Mouse (Mus musculus) heart, embryonic 12.5 days (tissue): ENCODE data around the gene Abca7. TPM values are rescaled to one million over a fixed set of nuclear protein-coding genes. Genes with fewer than 3 reads are reported as not detected.

Experiments
- ATAC-seq: fragments of 200-750 bp; cut with Nextera tagmentation; 2 replicates; pipeline ENCODE4 v1.8.0; 2017; ENCODE audit warnings: moderate TSS enrichment, moderate library complexity; ENCODE audit not compliant: insufficient number of reproducible peaks, low FRiP score
- H3K27ac ChIP-seq: fragments of 300-500 bp; sonication (generic); 2 replicates; pipeline ENCODE4 v1.5.1; 2016; ENCODE audit warnings: mild to moderate bottlenecking, moderate library complexity; ENCODE audit not compliant: poor library complexity, severe bottlenecking
- H3K27me3 ChIP-seq: fragments of 300-500 bp; sonication (generic); replicated peaks from 2 replicates; pipeline ENCODE4 v1.6.1; 2016; ENCODE audit warnings: mild to moderate bottlenecking, moderate library complexity
- H3K36me3 ChIP-seq: fragments of 300-500 bp; sonication (generic); 2 replicates; pipeline ENCODE4 v1.6.1; 2016; ENCODE audit warnings: mild to moderate bottlenecking, moderate library complexity
- H3K4me1 ChIP-seq: fragments of 300-500 bp; sonication (generic); replicated peaks from 2 replicates; pipeline ENCODE4 v1.6.1; 2016; ENCODE audit warnings: mild to moderate bottlenecking
- H3K4me2 ChIP-seq: fragments of 300-500 bp; sonication (generic); 2 replicates; pipeline ENCODE4 v1.6.1; 2016; ENCODE audit warnings: mild to moderate bottlenecking, moderate library complexity
- H3K4me3 ChIP-seq: fragments of 300-500 bp; sonication (generic); 2 replicates; pipeline ENCODE4 v1.5.1; 2016; ENCODE audit warnings: mild to moderate bottlenecking
- H3K9ac ChIP-seq: fragments of 300-500 bp; sonication (generic); 2 replicates; pipeline ENCODE4 v1.6.1; 2016; ENCODE audit warnings: mild to moderate bottlenecking, moderate library complexity
- H3K9me3 ChIP-seq: fragments of 300-500 bp; sonication (generic); replicated peaks from 2 replicates; pipeline ENCODE4 v1.6.1; 2016; ENCODE audit warnings: mild to moderate bottlenecking, moderate library complexity
- WGBS: fragments of 180-500 bp; shearing (Covaris S2); methylation state at CpG from one replicate; pipeline ENCODE4 v1.1.7; 2016; 5-methylcytosine and 5-hydroxymethylcytosine counted together
- polyA plus RNA-seq: library from polyadenylated mRNA; unstranded; fragments of >200 nt; fragmentation: Nextera tagmentation; extraction: Ambion mirVana; gene quantifications from 2 replicates; pipeline ENCODE4 v1.2.1, GENCODE M21; 2016

Gene Abca7
- polyA plus RNA-seq, 1 experiment from 2014 or later = 5.1 TPM

DNA sequence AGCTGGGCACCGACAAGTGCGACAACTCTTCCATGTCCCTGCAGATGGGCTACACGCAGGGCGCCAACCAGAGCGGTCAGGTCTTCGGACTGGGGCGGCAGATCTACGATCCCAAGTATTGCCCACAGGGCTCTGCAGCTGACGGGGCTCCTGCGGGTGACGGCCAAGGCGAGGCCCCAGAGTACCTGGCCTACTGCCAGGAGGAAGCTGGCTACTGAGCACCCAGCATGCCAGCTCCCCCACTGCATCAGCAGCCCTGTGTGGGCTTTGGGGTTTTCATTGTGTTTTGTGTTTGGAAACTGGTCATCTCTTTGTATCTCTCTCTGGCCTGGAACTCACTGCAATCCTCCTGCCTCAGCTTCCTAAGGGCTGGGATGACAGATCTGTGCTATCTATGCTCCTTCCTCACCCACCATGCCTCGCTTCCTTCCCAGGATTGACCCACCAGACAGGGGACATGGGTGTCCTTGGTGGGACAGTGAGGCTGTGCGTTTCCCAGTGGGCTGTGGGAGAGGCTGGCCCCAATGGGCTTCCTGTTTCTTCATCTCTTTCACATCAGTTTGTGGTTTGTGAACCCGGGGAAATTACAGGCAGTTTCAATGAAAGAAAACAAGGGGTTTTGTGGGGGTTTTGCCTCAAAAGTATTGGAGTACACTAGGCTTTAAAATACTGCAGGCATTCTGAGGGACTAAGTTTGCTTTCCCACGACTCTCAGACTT, 1.7 kb upstream of the Abca7 start:
- Histone ChIP-seq H3K9ac (no peak overlapping the region), H3K4me1 (peaks cover 34% of the 10 kb centered on the region), H3K4me3 (no peak overlapping the region), H3K9me3 (peaks cover 12% of the 10 kb centered on the region; the same call in 1 of the 2 replicates), H3K27me3 (peaks cover 12% of the 10 kb centered on the region), H3K36me3 (peaks cover 49% of the 10 kb centered on the region), H3K4me2 (no peak overlapping the region), H3K27ac (no peak overlapping the region)
- ATAC-seq = no peak
- WGBS = 86% methylated on average over 16 of the region's 16 CpGs

DNA sequence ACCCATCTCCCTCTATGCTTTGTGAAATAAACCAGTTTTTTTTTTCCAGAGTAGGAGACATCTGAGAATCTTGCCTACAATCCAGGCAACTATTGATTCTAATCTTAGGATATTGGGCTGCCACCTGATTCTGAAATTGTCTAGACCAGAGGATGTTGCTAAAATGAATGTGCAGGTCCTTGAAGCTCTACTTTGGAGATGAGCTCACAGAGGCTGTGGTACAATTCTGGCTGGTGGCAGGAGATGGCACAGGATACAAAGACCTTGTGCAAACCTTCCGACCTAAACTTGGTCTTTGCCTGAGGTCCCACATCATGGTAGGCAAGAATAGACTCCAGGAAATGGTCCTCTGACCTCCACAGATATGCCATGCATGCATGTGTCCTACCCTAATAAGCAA, 658 bp upstream of the Abca7 start:
- Histone ChIP-seq H3K4me2 (no peak overlapping the region), H3K27ac (no peak overlapping the region; the same call in 1 of the 2 replicates), H3K9me3 (peaks cover 12% of the 10 kb centered on the region; the same call in 1 of the 2 replicates), H3K4me3 (no peak overlapping the region), H3K9ac (no peak overlapping the region), H3K4me1 (peaks cover 26% of the 10 kb centered on the region), H3K27me3 (peaks cover 16% of the 10 kb centered on the region), H3K36me3 (peaks cover 48% of the 10 kb centered on the region)
- 74% methylated on average over 1 of the region's 1 CpGs for WGBS
- ATAC-seq = no peak

DNA sequence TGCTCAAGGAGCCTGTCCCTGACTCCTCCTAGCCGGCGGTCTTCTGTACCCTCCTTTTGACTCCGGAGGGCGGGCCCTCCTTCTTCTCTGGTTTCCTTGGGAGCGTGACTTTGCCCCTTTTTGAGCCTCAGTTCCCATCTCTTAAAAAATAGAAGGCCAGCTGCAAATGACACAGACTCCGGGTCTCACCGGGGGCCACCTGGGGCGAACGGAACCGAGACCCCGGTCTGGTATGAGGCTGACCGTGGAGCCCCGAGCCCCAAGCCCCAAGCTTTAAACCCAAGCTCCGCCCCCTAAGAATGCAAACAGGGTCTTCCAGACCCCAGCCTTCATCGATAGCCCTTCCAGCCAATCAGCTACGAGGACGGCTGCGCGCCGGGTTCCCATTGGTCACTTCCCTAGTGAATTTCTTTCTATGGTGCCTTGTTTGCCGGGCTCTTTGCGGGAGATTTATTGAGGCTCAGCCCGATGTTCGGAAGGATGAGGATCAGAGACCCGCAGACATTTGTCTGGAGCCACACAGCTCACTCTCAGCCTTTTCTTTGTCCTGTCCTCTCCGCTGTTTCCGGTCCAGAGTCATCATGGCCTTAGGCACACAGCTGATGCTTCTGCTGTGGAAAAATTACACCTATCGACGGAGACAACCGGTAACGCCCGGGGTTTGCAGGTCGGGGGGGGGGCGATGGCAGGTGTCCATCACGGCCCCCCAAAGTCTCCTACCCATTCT, 903 bp downstream of the Abca7 start:
- H3K36me3 ChIP-seq = peaks cover 33% of the 10 kb centered on the region
- H3K9me3 ChIP-seq = 0 out of 2 replicates have a peak, but pooled peaks cover 5% of the 10 kb centered on the region
- ATAC-seq = peak; percentile 68
- peak overlapping the region; percentile 61 for H3K4me3 ChIP-seq
- peak overlapping the region; percentile 75 for H3K9ac ChIP-seq
- peak overlapping the region; percentile 61 for H3K27ac ChIP-seq
- H3K27me3 ChIP-seq = peaks cover 29% of the 10 kb centered on the region
- H3K4me1 ChIP-seq = peaks cover 20% of the 10 kb centered on the region
- WGBS = under 1% methylated on average over 35 of the region's 35 CpGs
- peak overlapping the region; percentile 93 for H3K4me2 ChIP-seq

DNA sequence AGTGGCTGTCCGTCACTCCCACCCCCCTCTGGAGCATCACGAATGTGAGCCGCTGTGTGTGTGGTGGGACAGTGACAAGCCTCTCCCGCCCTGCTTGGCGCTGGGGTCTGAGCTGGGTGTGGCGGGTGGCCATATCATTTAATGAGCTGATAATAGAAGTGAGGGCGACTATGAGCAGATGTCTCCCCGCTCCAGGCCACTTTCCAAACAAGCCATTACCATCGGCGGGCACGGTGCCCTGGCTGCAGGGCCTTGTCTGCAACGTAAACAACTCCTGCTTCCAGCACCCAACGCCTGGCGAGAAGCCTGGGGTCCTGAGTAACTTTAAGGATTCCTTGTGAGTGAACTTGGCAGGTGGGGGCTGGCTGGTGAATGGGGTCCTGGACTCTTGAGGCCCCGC, 1.5 kb downstream of the Abca7 start:
- H3K4me2 ChIP-seq = peak overlapping the region; percentile 93
- WGBS = 8% methylated on average over 15 of the region's 15 CpGs
- no peak for ATAC-seq

DNA sequence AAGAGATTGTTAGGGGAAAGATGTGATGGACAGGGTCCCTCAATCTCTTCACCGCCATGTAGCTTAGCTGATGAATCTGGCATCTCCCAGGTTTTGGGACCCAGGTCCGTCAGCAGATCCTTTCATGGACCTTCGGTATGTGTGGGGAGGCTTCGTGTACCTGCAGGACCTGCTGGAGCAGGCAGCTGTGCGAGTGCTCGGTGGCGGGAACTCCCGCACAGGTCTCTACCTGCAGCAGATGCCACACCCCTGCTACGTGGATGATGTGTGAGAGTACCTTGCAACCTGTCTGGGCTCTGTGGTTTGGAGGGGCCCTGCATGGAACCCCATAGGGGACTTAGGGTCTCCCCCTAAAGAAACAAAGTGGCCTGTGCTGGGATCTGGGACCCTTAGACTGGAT, 5.7 kb downstream of the Abca7 start:
- WGBS = 75% methylated on average over 9 of the region's 9 CpGs
- Histone ChIP-seq H3K27me3 (peaks cover 43% of the 10 kb centered on the region), H3K4me1 (peaks cover 34% of the 10 kb centered on the region), H3K4me3 (no peak overlapping the region), H3K36me3 (peaks cover under 1% of the 10 kb centered on the region; the same call in 1 of the 2 replicates), H3K9ac (no peak overlapping the region), H3K4me2 (no peak overlapping the region), H3K9me3 (no peaks in the 10 kb centered on the region), H3K27ac (no peak overlapping the region)
- ATAC-seq = no peak

More for the DNA sequence above, 1.5 kb downstream of the Abca7 start:
- Histone ChIP-seq H3K4me3 (peak overlapping the region; percentile 61), H3K36me3 (peaks cover 27% of the 10 kb centered on the region), H3K27me3 (peaks cover 35% of the 10 kb centered on the region), H3K9ac (peak overlapping the region; percentile 2; the same call in 1 of the 2 replicates), H3K27ac (no peak overlapping the region), H3K9me3 (no peaks in the 10 kb centered on the region), H3K4me1 (peaks cover 27% of the 10 kb centered on the region)

DNA sequence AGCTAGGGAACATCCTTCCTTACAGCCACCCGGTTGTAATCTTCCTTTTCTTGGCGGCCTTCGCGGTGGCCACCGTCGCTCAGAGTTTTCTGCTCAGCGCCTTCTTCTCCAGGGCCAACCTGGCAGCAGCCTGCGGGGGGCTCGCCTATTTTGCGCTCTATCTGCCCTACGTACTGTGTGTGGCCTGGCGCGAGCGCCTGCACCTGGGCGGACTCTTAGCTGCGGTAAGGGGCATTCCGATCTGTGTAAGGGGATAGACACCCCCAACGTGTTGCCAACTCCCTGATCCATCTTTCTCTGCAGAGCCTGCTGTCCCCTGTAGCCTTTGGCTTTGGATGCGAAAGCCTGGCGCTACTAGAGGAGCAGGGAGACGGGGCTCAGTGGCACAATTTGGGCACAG, 6.5 kb downstream of the Abca7 start:
- 25% methylated on average over 21 of the region's 21 CpGs for WGBS
- 0 out of 2 replicates have a peak overlapping the region, but pooled peaks have one; percentile 21 for H3K9ac ChIP-seq

DNA sequence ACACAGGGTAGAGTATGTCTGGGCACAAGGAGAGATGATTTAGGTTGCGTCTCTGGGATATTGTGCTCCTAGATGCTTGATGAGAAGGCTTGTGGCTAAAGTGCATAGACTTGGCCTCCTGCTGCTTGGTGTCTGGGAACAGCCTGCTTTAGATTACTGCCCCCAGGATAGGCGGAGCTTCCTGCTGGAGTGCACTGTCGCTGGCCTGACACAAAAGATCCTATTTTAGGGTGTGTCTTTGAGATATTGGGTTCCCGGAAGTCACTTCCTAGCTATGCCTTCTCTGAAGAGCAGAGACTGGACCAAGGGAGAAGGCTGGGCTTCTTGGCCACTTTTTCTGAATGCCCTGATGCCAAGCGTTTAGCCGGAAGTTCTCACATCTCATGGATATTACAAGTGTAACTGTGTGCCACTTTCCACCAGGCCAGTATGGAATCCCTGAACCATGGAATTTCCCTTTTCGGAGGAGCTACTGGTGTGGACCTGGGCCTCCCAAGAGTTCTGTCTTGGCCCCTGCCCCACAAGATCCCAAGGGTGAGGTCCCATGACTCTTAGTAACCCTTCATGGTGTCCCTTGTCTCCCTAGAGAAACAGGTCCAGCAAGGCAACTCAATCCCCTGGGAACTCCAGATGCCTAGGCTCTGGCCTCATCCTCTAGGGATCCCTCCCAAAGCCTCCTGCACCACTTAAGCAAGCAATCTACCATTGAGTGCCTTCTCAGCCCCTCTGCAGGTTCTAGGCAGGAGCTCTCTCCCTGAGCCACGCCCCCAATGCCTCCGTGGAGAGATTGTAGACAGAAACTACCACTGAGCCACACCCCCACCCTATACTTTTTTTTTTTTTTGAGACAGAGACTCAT, 7.3 kb downstream of the Abca7 start:
- Histone ChIP-seq H3K36me3 (peaks cover 10% of the 10 kb centered on the region), H3K9ac (0 out of 2 replicates have a peak overlapping the region, but pooled peaks have one; percentile 21), H3K27ac (no peak overlapping the region), H3K27me3 (peaks cover 37% of the 10 kb centered on the region), H3K4me3 (no peak overlapping the region), H3K4me1 (peaks cover 19% of the 10 kb centered on the region), H3K9me3 (no peaks in the 10 kb centered on the region), H3K4me2 (0 out of 2 replicates have a peak overlapping the region, but pooled peaks have one; percentile 1)
- WGBS = 52% methylated on average over 9 of the region's 9 CpGs
- 0 out of 2 replicates have a peak, but pooled peaks have one; percentile 15 for ATAC-seq

More for the DNA sequence above, 6.5 kb downstream of the Abca7 start:
- no peak overlapping the region for H3K27ac ChIP-seq
- ATAC-seq = no peak
- H3K36me3 ChIP-seq = peaks cover 3% of the 10 kb centered on the region; the same call in 1 of the 2 replicates
- H3K4me2 ChIP-seq = peak overlapping the region; percentile 1; the same call in 1 of the 2 replicates
- H3K4me1 ChIP-seq = peaks cover 25% of the 10 kb centered on the region
- no peaks in the 10 kb centered on the region for H3K9me3 ChIP-seq
- H3K4me3 ChIP-seq = 0 out of 2 replicates have a peak overlapping the region, but pooled peaks have one; percentile 0
- H3K27me3 ChIP-seq = peaks cover 43% of the 10 kb centered on the region

DNA sequence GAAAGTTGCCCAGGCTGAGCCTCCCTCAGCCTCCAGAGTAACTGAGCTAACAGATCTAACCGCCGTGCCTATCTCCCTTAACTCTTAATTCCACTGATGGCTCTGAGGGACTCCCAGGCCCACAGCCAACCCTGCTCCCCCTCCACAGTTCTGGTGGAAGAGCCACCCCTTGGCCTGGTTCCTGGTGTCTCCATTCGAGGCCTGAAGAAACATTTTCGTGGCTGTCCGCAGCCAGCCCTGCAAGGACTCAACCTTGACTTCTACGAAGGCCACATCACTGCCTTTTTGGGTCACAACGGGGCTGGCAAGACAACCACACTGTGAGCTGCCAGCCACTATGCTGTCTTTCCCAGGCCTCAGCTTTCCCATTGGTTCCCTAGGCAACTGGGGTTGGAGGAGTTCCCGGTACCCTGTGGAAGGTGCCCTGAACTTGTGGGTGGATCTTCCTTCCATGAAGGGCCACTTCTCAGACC, 8.0 kb downstream of the Abca7 start:
- Histone ChIP-seq H3K4me2 (no peak overlapping the region), H3K4me1 (peaks cover 19% of the 10 kb centered on the region), H3K27me3 (peaks cover 33% of the 10 kb centered on the region), H3K27ac (no peak overlapping the region), H3K36me3 (peaks cover 16% of the 10 kb centered on the region), H3K9ac (no peak overlapping the region), H3K4me3 (no peak overlapping the region), H3K9me3 (no peaks in the 10 kb centered on the region)
- ATAC-seq = no peak
- WGBS = 82% methylated on average over 8 of the region's 8 CpGs

DNA sequence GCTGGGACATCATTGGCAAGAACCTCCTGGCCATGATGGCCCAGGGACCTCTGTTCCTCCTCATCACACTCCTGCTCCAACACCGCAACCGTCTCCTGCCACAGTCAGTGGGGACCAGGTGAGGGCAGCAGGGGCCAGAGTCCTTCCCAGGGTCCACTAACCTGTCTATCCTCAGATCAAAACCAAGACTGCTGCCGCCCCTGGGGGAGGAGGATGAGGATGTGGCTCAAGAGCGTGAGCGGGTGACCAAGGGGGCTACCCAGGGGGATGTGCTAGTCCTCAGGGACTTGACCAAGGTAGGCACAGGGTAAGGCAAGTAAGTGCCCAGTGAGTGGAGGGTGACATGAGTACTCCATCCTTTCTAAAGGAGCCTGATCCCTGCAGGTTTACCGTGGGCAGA, 15.4 kb downstream of the Abca7 start:
- Histone ChIP-seq H3K9me3 (peaks cover 20% of the 10 kb centered on the region), H3K4me3 (no peak overlapping the region), H3K27ac (no peak overlapping the region), H3K36me3 (peaks cover 45% of the 10 kb centered on the region), H3K4me2 (no peak overlapping the region), H3K27me3 (peaks cover 45% of the 10 kb centered on the region), H3K4me1 (peaks cover 8% of the 10 kb centered on the region; the same call in 1 of the 2 replicates), H3K9ac (no peak overlapping the region)
- no peak for ATAC-seq
- WGBS = 82% methylated on average over 6 of the region's 6 CpGs

DNA sequence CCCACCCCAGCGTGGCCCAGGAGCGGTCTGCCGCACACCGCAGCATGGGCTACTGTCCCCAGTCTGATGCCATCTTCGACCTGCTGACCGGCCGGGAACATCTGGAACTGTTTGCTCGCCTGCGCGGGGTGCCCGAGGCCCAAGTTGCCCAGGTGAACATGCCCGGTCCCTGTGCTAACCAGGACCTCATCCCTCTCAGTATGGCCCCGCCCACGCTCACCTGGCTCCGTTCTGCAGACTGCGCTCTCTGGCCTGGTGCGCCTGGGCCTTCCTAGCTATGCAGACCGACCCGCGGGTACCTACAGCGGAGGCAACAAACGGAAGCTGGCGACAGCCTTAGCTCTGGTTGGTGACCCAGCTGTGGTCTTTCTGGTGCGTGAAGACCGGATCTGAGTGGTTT, 17.3 kb downstream of the Abca7 start:
- ATAC-seq = no peak
- no peak overlapping the region for H3K4me2 ChIP-seq
- peaks cover 50% of the 10 kb centered on the region for H3K27me3 ChIP-seq
- peaks cover 35% of the 10 kb centered on the region for H3K36me3 ChIP-seq
- WGBS = 37% methylated on average over 25 of the region's 25 CpGs
- no peak overlapping the region for H3K27ac ChIP-seq
- H3K4me3 ChIP-seq = no peak overlapping the region
- peaks cover 20% of the 10 kb centered on the region for H3K9me3 ChIP-seq
- peaks cover 10% of the 10 kb centered on the region for H3K4me1 ChIP-seq
- H3K9ac ChIP-seq = no peak overlapping the region
